Mouse (Mus musculus) ES-Bruce4 (cell line): ENCODE data around the gene Etnk1. TPM values are rescaled to one million over a fixed set of nuclear protein-coding genes. Genes with fewer than 3 reads are reported as not detected.

ENCODE experiments used
- H3K27ac ChIP-seq: 2 replicates; pipeline ENCODE4 v1.5.1; 2012; ENCODE audit warnings: low read length, inconsistent platforms; ENCODE audit not compliant: insufficient read depth
- H3K27me3 ChIP-seq: 2 replicates; pipeline ENCODE4 v1.6.1; 2012; ENCODE audit warnings: mild to moderate bottlenecking, low read length, inconsistent platforms; ENCODE audit not compliant: control insufficient read depth, poor library complexity, insufficient read depth, severe bottlenecking
- H3K36me3 ChIP-seq: 2 replicates; pipeline ENCODE4 v1.6.1; 2012; ENCODE audit warnings: inconsistent platforms, mild to moderate bottlenecking, low read length, moderate library complexity; ENCODE audit not compliant: control insufficient read depth, poor library complexity, insufficient read depth, severe bottlenecking
- H3K4me1 ChIP-seq: one replicate; pipeline ENCODE4 v1.8.1; 2011; ENCODE audit warnings: low read length; ENCODE audit not compliant: control insufficient read depth, insufficient read depth
- H3K4me3 ChIP-seq: 2 replicates; pipeline ENCODE4 v1.5.1; 2011; ENCODE audit warnings: low read depth, mild to moderate bottlenecking, low read length
- H3K9ac ChIP-seq: 2 replicates; pipeline ENCODE4 v1.6.1; 2012; ENCODE audit warnings: low read depth, mild to moderate bottlenecking, inconsistent platforms; ENCODE audit not compliant: poor library complexity, severe bottlenecking
- H3K9me3 ChIP-seq: replicated peaks from 2 replicates; pipeline ENCODE4 v1.6.1; 2012; ENCODE audit warnings: mild to moderate bottlenecking, low read length, inconsistent platforms; ENCODE audit not compliant: control insufficient read depth, poor library complexity, insufficient read depth, severe bottlenecking
- CTCF ChIP-seq: IDR thresholded peaks from one replicate; pipeline ENCODE4 v1.8.1; 2011; ENCODE audit warnings: low read depth, low read length
- EP300 ChIP-seq: IDR thresholded peaks from 2 replicates; pipeline ENCODE4 v1.6.1; 2011; ENCODE audit warnings: low read depth, low read length; ENCODE audit not compliant: insufficient read depth
- POLR2A ChIP-seq: IDR thresholded peaks from one replicate; pipeline ENCODE4 v1.8.1; 2011; ENCODE audit warnings: low read length; ENCODE audit not compliant: insufficient read depth
- polyA plus RNA-seq: library from polyadenylated mRNA; stranded (reverse); fragments of >200 nt; gene quantifications from 2 replicates; pipeline ENCODE4 v1.2.4, GENCODE M21; 2011; ENCODE audit warnings: low read depth; ENCODE audit not compliant: missing spikeins, insufficient read depth, insufficient read length

Etnk1 gene
- polyA plus RNA-seq, 1 experiment = 149 TPM

DNA sequence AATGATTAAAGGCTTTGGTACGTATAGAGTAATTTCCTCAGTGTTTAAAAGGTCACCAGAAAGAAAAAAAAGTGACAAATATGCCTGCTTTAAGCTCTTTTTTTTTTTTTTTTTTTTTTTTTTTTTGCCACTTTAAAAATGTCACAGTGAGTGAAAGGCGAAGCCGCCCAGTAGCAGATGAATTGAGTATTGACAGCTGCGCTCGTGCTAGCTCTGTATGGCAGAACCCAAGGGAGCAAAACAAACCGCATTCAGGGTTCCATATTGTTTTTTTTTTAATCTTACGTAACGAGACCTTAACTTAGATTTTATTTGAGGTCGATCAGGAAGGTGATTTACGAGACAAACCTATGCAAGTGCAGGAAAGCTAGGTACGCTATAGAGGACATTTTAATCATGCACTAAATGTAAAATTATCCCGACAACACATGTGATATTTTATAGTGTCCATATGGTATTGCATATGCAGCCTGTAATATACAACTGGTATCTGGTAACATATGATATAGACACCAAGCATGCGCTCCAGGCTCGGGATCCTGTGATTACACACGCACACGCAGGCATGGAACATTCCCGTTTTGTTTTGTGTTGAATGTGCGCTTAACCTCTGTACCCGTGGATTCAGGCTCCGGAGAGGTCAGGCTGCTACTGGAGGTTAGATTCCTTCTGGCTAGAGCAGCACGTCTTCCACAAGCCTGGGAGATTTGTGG is 72.5 kb downstream of the Etnk1 start:
- Histone ChIP-seq H3K9ac (no peak overlapping the region), H3K36me3 (no peaks in the 10 kb centered on the region), H3K27ac (no peak overlapping the region), H3K27me3 (no peaks in the 10 kb centered on the region), H3K4me1 (no peaks in the 10 kb centered on the region), H3K4me3 (no peak overlapping the region), H3K9me3 (no peaks in the 10 kb centered on the region)
- no peak for TF ChIP-seq POLR2A
- no peak for TF ChIP-seq EP300
- TF ChIP-seq CTCF = no peak

DNA sequence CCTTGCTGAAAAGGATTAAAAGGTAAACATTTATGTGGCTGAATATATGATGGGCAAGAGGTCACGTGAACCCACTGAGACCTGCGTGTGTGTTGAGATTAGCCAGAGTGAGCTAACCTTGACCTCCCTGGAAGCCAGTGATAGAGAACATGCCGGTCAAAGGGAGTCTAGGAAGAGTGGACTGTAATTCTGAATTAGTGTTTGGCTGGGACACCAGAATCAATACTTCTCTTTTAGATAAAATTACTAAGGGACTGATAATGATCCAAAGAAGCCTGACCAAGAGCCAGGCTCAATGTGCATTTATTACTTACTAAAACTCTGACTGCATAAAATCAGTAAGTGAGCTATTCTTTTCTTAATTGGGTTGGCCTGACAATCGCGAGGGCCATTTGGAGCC is 76.2 kb downstream of the Etnk1 start:
- no peak overlapping the region for H3K4me3 ChIP-seq
- no peak overlapping the region for H3K9ac ChIP-seq
- TF ChIP-seq POLR2A (no peak), EP300 (no peak), CTCF (no peak)

DNA sequence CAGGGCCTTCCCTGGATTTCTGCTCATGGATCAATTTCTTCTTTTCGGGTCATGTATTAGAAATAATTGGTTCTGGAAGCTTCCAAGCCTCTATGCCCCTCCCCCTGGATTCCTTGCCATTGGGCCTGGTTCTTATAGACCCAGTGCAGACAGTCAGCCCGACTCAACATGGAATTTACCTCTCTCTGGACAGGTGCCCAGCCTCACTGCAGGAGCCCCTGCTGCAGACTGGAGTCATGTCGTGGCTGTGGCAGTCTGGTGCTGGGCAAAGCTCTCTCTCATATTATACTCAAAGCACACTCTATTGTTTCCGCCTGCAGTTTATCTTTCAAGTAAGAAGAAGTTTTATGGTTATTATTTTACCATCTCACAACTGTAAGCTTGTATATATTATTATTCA is 90.9 kb downstream of the Etnk1 start:
- Histone ChIP-seq H3K9me3 (no peaks in the 10 kb centered on the region), H3K36me3 (no peaks in the 10 kb centered on the region), H3K4me1 (no peaks in the 10 kb centered on the region), H3K4me3 (no peak overlapping the region), H3K27me3 (no peaks in the 10 kb centered on the region), H3K27ac (no peak overlapping the region), H3K9ac (no peak overlapping the region)
- TF ChIP-seq POLR2A (no peak), EP300 (no peak), CTCF (no peak)

More for the DNA sequence above, 76.2 kb downstream of the Etnk1 start:
- no peaks in the 10 kb centered on the region for H3K36me3 ChIP-seq
- H3K9me3 ChIP-seq = no peaks in the 10 kb centered on the region
- no peak overlapping the region for H3K27ac ChIP-seq
- H3K27me3 ChIP-seq = no peaks in the 10 kb centered on the region
- no peaks in the 10 kb centered on the region for H3K4me1 ChIP-seq

DNA sequence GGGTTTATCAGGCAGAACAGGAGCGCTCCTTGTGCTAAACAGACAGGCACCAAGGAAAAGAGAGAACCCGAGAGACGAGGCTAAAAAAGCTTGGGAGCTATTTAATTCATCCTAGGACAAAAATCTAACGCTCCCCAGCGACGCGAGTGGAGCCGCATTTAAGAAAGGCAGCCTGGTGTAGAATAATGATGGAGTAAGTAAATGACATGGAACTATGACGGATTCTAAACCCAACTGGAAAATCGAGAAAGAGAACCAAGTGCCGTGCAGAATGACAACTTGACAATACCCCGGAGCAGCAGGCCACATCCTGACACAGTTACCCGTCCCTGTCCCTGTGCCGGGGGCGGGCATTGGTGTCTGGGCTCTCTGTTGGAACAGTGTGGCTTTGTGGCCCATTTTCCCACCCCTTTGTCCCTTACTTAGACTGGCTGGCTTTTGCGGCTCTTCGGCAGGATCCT is 92.2 kb downstream of the Etnk1 start:
- Histone ChIP-seq H3K9ac (no peak overlapping the region), H3K27ac (no peak overlapping the region), H3K9me3 (no peaks in the 10 kb centered on the region), H3K36me3 (no peaks in the 10 kb centered on the region), H3K27me3 (no peaks in the 10 kb centered on the region), H3K4me1 (no peaks in the 10 kb centered on the region), H3K4me3 (no peak overlapping the region)
- TF ChIP-seq EP300 = no peak

DNA sequence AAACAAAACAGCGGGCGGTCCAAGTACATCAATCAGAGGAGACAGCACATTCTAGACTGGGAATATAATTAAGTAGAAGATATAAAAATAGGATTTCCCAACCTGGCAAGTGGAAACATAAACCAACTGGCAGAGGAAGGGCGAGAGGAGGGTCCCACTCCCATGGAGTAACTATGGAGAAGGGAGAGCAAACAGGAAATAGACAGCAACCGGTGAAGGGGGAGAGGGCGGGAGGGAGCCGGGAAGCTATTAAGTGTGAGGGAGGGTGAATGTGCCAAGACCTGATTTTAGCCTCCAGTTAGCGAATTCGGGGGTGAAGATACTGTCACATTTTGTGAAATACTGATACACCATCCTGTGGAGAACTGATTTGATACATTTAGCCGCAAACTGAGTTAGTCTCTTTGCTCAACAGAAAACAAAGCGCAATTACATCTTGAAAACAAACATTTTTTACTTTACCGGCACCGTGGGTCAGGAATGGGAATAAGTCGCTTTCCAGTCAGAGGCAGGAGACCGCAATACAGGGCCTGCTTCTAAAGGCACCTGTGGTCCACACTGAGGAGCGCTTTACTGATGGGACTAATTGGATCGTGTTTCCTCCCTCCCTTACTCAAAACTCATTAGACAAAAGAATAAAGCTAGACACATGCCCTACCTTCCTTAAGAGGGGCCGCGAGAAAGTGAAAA is 93.0 kb downstream of the Etnk1 start:
- H3K4me3 ChIP-seq = no peak overlapping the region
- no peak overlapping the region for H3K27ac ChIP-seq
- H3K9me3 ChIP-seq = no peaks in the 10 kb centered on the region
- H3K27me3 ChIP-seq = no peaks in the 10 kb centered on the region
- TF ChIP-seq POLR2A = no peak
- no peak for TF ChIP-seq CTCF
- no peak for TF ChIP-seq EP300
- no peak overlapping the region for H3K9ac ChIP-seq
- no peaks in the 10 kb centered on the region for H3K36me3 ChIP-seq
- H3K4me1 ChIP-seq = no peaks in the 10 kb centered on the region

DNA sequence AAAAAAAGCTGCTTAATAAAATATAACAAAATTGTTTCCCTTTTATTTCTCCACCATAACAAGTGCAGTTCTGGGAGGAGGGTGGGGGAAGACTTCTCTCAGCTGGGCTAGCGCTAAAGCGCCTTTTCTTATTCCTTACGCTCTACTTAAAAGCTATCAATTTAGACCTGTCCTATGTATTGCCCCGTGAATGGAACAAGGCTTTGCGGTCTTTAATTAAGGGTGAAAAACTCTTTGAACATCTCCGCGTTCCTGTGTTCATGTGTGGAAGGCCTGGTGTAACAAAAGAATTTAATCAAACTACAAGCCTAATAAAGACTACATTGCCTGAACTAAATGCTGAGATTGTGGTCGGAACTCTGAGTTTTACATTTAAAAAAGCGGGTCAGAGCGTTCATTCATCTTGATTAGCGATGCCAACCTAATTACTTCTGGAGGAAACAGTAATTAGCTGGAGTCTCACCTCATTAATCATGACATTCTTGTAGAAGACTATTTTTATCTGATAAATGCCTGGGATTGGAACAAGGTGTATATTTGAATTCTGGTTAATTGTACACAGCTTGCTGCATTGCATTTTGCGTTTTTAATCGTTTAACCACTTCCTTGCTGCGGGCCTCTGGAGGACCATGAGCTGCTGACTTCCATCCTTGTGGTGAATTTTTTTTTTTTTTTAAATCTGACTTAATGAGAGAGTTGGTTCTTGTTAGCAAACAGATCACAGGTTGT is 93.7 kb downstream of the Etnk1 start:
- H3K36me3 ChIP-seq = no peaks in the 10 kb centered on the region
- TF ChIP-seq POLR2A = no peak
- H3K9ac ChIP-seq = no peak overlapping the region
- H3K9me3 ChIP-seq = no peaks in the 10 kb centered on the region
- H3K4me3 ChIP-seq = no peak overlapping the region
- H3K4me1 ChIP-seq = no peaks in the 10 kb centered on the region
- H3K27me3 ChIP-seq = no peaks in the 10 kb centered on the region
- H3K27ac ChIP-seq = no peak overlapping the region
